Mouse (Mus musculus) C3H10T1/2 (cell line): ENCODE results near the gene Cd79b. TPM values are rescaled to one million over a fixed set of nuclear protein-coding genes. Genes with fewer than 3 reads are reported as not detected.

Experiments used
- polyA plus RNA-seq, 2 experiments: library from polyadenylated mRNA; unstranded; fragments of >200 nt; fragmentation: generic; extraction: Trizol; gene quantifications; one replicate each; pipeline ENCODE4 v1.2.1; 2012; ENCODE audit warnings: missing spikeins in 2 of 2

Gene Cd79b
- polyA plus RNA-seq = under 1 TPM in 1 of 2 experiments, not detected in 1; 0.06 TPM

GRCm38 (mm10) chr11:106314333-106314812 lies at the start of gene Cd79b:
Cd79b (minus strand) TSS chr11:106314762.

GRCm38 (mm10) chr11:106353188-106353587 lies 38.6 kb upstream of the Cd79b start, which contains the start of gene Scn4a:
Scn4a (minus strand) TSS chr11:106353288.

GRCm38 (mm10) chr11:106301765-106302164 lies 12.8 kb downstream of the Cd79b start, which contains the start of gene Gh:
Gh (minus strand) TSS chr11:106301865.

GRCm38 (mm10) chr11:106276454-106276853 lies 38.1 kb downstream of the Cd79b start, which contains the start of gene Tcam1:
Tcam1 (plus strand) TSS chr11:106276672.

GRCm38 (mm10) chr11:106272644-106273310 lies 41.8 kb downstream of the Cd79b start, which contains the start of gene Smarcd2:
Smarcd2 (minus strand) TSS chr11:106272972.

Other genes with a start within 250 kb of the Cd79b start
- 10 to 100 TPM in 1 of 2 experiments, 1 to 10 TPM in 1; 8.3 to 12.9 TPM for gene Taco1, start 248.7 kb downstream of the Cd79b start, polyA plus RNA-seq
- gene Map3k3, start 230.1 kb downstream of the Cd79b start, polyA plus RNA-seq = 10 to 100 TPM in 1 of 2 experiments, 1 to 10 TPM in 1; 9.4 to 26.9 TPM
- 1 to 10 TPM in 1 of 2 experiments, not detected in 1; 1.1 TPM for gene Gm10840, start 153.9 kb downstream of the Cd79b start, polyA plus RNA-seq
- 10 to 100 TPM; 71.9 to 89.6 TPM for gene Limd2, start 153.9 kb downstream of the Cd79b start, polyA plus RNA-seq
- 10 to 100 TPM; 15.6 to 21.2 TPM for gene Strada, start 112.6 kb downstream of the Cd79b start, polyA plus RNA-seq
- gene Ccdc47, start 98.4 kb downstream of the Cd79b start, polyA plus RNA-seq = 10 to 100 TPM in 1 of 2 experiments, 1 to 10 TPM in 1; 3.0 to 18.7 TPM
- gene Ddx42, start 97.8 kb downstream of the Cd79b start, polyA plus RNA-seq = 10 to 100 TPM in 1 of 2 experiments, 1 to 10 TPM in 1; 2.8 to 28.5 TPM
- gene Ftsj3, start 58.7 kb downstream of the Cd79b start, polyA plus RNA-seq = 10 to 100 TPM; 19.5 to 25.6 TPM
- gene Psmc5, start 58.6 kb downstream of the Cd79b start, polyA plus RNA-seq = 100 to 1,000 TPM; 181 to 374 TPM
- gene Smarcd2, start 41.8 kb downstream of the Cd79b start, polyA plus RNA-seq = 10 to 100 TPM; 42.5 to 74.2 TPM
- under 1 TPM; 0.07 to 0.14 TPM for gene Tcam1, start 38.1 kb downstream of the Cd79b start, polyA plus RNA-seq
- gene Gh, start 12.9 kb downstream of the Cd79b start, polyA plus RNA-seq = under 1 TPM; 0.05 to 0.09 TPM
- under 1 TPM in 1 of 2 experiments, not detected in 1; 0.02 TPM for gene Scn4a, start 38.5 kb upstream of the Cd79b start, polyA plus RNA-seq
- not detected for gene Prr29, start 50.7 kb upstream of the Cd79b start, polyA plus RNA-seq
- under 1 TPM in 1 of 2 experiments, not detected in 1; 0.13 TPM for gene Icam2, start 73.3 kb upstream of the Cd79b start, polyA plus RNA-seq
- 1 to 10 TPM in 1 of 2 experiments, under 1 TPM in 1; 0.71 to 5.3 TPM for gene Ern1, start 173.1 kb upstream of the Cd79b start, polyA plus RNA-seq